Mouse (Mus musculus): ENCODE measurements around the gene Eno2. TPM values are rescaled to one million over a fixed set of nuclear protein-coding genes. Genes with fewer than 3 reads are reported as not detected.

The Eno2 gene
- 3.5 TPM for polyA plus RNA-seq (2015; fragmentation: Illumina TruSeq; extraction: RNeasy Lipid Tissue Mini Kit (QIAGEN cat#74804); ENCODE audit: insufficient read depth, low replicate concordance)

DNA sequence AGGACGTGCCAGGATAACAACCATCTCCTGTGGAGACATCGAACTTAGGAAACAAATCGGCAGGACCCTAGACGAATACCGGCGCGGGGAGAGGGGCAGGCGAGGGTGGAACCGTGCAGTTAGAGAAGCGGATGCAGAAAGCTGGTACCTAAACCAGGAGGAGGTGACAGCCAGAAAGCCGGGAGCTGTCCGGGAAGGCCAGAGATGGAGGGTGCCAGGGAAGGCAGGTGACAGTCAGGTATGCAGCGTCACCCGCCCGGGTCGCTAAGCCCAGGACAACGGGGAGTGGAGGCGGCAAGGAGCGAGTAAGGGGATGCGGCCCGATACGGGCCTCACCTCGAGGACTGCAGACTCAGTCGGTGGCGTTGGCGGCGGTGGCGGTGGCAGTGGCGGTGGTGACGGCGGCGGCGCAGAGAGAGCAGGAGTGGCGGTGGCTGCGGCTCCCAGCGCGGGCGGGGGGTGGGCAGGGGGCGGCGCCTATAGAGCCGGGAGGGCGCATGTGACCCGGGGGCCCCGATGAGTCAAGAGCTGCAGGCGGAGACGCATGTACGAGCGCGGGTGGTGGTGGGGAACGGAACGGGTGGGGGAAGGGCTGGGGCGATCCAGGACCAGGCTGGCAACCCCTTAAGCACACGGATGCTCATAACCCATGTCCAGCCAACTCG lies at the start of gene Eno2:
Gene Eno2 (minus strand): TSS at position 573 of the 665 bp plus-strand sequence.

DNA sequence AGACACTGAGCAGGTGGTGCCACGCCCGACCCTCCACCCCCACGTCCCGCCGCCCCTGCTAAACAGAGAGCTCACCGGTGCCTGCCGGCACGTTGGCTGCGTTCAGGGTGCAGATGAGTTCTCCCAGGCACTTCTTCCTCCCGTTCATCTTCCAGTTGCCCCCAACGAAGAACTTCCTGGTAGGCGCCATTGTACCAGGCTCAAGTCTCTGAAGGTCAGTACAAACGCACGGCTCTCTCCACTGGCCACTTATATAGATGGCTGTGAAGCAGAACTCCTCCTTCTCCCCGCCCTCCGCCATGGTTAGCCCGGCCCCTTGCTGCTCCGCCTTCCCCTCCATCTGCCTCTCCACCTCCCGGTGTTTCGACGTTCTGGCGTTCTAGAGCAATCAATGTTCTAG lies 44.5 kb upstream of the Eno2 start, which contains the start of gene Tpi1:
Gene Tpi1 (minus strand): TSS at position 364 of the 400 bp plus-strand sequence.

DNA sequence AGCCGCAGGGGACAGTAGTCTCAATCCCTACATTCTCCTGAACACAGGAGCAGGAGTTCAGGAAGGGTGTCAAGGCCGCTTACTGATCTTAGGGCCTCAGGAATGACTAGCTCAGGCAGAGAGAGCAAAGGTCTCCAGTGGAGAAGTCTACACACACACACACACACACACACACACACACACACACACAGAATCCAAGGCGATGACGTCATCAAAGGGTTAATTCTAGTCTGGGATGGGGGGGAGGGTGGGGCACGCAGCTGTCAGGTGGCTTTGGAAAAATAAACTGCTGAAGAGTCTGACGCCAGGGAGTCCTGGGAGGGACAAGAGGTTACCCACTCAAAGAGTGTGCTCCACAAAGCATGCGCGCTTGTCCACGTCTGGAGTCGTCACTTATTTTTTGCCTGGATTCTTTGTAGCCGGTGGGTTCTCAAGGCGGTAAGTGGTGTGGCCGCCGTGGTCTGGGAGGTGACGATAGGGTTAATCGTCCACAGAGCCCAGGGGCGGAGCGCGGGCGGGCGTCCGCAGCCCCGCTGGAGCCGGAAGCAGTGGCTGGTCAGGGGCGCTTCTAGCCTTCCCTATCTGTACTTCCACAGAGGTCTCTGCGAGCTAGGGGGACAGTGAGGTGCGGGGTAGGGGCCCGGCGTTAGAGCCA lies 39.0 kb upstream of the Eno2 start, which contains the start of gene Spsb2:
Gene Spsb2 (plus strand): TSS at position 304 of the 655 bp plus-strand sequence.

DNA sequence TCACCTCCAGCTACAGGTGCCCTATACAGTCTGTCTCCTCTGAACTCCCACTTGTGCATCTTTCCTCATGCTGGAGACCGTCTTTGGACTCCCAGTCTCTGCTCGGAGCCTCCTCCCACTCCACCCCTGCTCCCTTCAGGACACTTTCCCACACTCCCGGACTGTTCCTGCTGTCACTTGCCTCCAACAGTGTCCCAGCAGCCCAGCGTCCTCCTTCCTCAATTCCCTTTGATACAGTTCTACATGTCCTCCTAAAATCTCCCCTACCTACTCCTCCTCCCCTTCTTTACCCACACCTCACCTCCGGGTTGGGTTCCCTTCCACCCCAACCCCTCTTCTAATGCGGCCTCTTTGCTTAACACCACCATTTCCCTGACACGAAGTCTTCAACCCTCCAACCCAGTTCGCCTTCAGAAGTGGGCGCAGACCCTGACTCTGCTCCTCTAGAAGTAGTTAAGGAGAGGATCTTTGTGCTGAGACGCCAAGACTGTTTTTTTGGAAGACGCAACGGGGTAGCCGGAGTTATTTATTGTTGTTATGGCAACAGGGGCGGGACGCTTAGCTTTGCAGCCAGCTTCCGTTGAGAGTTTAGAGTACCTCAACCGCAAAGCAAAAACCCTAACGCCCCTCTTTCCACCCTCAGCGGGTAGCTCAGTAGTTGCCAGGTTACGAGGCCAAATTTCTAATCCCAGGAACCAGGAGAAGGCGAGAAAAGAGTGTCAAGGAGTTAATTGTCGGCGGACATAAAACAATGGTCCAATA lies 9.9 kb upstream of the Eno2 start, which contains the start of gene Lrrc23:
Gene Lrrc23 (minus strand): TSS at position 506 of the 762 bp plus-strand sequence.

DNA sequence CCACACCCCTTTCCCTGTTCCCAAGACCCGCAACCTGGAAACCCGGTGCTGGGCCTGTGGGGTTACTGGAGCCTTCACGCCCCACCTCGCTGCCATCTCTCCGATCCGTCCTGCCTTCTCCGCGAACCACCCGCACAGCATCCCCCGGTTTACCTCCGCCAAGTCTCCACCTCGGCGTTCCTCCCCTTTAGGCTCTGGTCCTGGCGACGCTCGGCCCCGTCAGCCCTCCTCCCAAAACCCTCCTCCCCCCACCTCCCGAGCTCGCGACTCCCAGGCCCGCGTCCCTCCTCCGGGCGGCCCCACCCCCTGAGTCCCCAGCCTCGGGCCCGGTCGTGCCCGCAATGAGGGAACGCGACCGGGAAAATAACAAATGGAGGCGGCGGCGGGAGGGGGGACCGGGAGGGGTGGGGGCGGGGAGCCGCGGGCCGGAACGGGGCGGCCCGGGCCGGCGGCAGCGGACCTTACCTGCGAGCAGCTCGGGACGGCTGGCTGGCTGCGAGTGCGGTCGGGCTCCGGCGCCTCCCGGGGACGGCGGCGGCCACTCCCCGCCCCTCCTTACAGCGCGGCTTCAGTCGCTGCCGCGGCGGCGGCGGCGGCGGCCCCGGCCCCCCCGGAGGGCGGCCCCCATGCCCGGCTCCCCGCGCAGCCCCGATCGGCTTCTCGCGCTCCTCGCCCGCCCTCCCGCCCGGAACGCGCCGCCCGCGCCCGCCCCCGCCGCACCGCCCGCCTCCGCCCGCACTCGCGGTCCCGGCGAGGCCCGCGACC lies 13.5 kb downstream of the Eno2 start, which contains the start of the genes Gm45234 and Atn1:
Gene Gm45234 (minus strand): TSS at position 191 of the 765 bp plus-strand sequence.
Gene Atn1 (minus strand): TSS at position 694 of the 765 bp plus-strand sequence.

DNA sequence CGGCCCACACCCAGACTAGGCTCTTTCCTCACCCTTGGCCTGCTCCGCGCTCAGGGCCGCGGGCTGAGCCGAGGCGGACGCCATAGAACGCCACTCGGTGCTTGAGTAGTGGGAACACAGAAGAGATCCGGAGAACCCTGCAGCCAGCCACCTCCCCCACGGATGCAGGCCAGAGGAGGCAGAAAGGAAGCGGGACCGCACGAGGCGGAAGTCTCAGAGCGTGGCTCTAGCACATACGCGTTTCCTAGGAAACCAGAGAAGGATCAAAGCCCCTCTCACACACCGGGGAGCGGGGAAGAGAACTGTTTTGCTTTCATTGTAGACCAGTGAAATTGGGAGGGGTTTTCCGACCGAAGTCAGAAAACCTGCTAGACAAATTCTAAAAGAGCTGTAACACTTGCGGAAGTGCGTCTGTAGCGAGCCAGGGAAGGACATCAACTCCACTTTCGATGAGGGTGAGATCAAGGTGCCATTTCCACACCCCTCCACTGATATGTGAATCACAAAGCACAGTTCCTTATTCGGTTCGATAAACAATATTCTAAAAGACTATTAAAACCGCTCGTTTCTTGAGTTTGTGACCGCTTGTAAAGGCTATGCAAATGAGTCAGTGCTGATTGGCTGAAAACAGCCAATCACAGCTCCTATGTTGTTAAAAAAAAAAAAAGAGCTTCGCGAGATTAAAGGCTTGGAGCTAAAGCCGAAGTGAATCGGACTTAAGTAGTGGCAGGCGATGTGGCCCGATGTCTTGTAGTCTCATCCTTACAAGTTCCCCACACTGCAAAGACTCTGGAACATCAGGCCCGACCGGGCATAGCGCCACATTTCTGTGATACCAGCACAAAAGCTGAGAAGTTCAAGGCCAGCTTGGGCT lies 28.3 kb downstream of the Eno2 start, which contains the start of gene Grcc10:
Gene Grcc10 (minus strand): TSS at position 487 of the 874 bp plus-strand sequence.

DNA sequence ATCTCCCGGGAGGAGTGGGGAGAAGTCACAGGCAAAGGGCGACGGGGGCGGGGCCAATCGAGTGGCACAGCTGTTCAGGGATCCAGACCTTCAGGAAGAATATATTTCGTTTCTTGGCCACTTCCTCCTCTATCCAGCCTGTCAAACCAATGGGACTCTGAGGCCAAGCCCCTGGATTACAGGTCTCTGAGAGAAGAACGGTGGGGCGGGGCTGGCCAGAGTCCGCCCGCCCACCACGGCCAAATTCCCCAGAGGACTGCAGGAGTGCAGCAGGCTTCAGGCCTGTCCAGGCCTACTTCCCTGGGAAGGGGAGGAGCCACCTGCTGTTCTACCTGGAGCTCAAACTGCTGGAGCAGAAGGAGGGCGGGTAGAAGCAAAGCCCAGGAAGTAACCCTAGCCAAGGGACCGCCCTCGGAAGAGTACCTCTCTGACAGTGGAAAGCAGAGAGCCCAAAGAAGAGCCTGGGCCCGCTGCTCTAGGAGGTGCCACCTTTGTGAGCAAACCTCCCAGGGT lies 30.9 kb downstream of the Eno2 start, which contains the start of gene Ptpn6:
Gene Ptpn6 (minus strand): TSS at position 204 of the 513 bp plus-strand sequence.

DNA sequence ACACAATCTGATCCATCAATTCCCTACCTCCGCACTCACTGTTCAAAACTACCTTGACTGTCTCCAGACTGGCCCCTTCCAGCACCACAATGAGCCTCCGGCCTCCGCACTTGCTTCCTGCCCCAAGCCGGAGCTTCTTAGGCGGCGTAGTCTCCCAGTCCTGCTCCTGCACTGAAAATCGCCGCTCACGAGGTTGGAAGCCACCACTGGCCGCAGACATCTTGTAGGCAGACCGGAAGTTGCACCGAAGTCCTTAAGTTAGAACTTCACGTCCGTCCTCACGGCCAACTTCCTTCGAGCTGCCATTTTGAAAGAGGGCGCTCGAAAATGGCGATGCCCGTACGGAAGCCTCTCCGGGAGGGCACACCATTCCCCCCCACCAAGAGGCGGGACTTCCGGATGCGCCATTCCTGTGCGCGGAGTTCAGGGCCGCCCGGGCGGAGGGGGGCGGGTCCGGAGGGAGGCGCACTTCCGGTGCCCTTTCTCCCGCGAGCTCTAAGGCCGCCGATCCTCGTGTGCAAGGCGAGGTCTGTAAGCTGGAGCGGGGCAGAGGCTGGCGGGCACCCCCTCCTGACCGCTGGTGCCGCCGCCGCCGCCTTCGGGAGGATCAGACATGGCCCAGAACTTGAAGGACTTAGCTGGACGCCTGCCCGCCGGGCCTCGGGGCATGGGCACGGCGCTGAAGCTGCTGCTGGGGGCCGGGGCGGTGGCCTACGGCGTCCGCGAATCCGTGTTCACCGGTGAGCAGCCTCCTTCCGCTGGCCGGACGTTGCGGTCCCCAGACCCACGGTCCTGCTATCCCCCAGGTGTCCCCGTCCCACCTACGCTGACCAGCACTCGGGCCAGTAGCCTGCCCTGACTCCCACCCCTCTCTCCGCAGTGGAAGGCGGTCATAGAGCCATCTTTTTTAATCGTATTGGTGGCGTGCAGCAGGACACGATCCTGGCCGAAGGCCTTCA lies 57.4 kb downstream of the Eno2 start, which contains the start of the genes Emg1 and Phb2:
Gene Emg1 (minus strand): TSS at position 355 of the 959 bp plus-strand sequence.
Gene Phb2 (plus strand): TSS at position 513 of the 959 bp plus-strand sequence.

Other genes starting within 250 kb of the Eno2 start
- gene C1s1, start 227.3 kb downstream of the Eno2 start, polyA plus RNA-seq (2015; fragmentation: Illumina TruSeq; extraction: RNeasy Lipid Tissue Mini Kit (QIAGEN cat#74804); ENCODE audit: insufficient read depth, low replicate concordance): 166 TPM
- not detected for gene C1rb, start 199.4 kb downstream of the Eno2 start, polyA plus RNA-seq (2015; fragmentation: Illumina TruSeq; extraction: RNeasy Lipid Tissue Mini Kit (QIAGEN cat#74804); ENCODE audit: insufficient read depth, low replicate concordance)
- 0.46 TPM for gene C1s2, start 133.6 kb downstream of the Eno2 start, polyA plus RNA-seq (2015; fragmentation: Illumina TruSeq; extraction: RNeasy Lipid Tissue Mini Kit (QIAGEN cat#74804); ENCODE audit: insufficient read depth, low replicate concordance)
- gene Lpcat3, start 106.6 kb downstream of the Eno2 start, polyA plus RNA-seq (2015; fragmentation: Illumina TruSeq; extraction: RNeasy Lipid Tissue Mini Kit (QIAGEN cat#74804); ENCODE audit: insufficient read depth, low replicate concordance): 37.3 TPM
- gene Emg1, start 57.5 kb downstream of the Eno2 start, polyA plus RNA-seq (2015; fragmentation: Illumina TruSeq; extraction: RNeasy Lipid Tissue Mini Kit (QIAGEN cat#74804); ENCODE audit: insufficient read depth, low replicate concordance): 160 TPM
- gene Phb2, start 57.3 kb downstream of the Eno2 start, polyA plus RNA-seq (2015; fragmentation: Illumina TruSeq; extraction: RNeasy Lipid Tissue Mini Kit (QIAGEN cat#74804); ENCODE audit: insufficient read depth, low replicate concordance): 110 TPM
- gene Ptpn6, start 31.0 kb downstream of the Eno2 start, polyA plus RNA-seq (2015; fragmentation: Illumina TruSeq; extraction: RNeasy Lipid Tissue Mini Kit (QIAGEN cat#74804); ENCODE audit: insufficient read depth, low replicate concordance): 354 TPM
- 88.0 TPM for gene Grcc10, start 28.3 kb downstream of the Eno2 start, polyA plus RNA-seq (2015; fragmentation: Illumina TruSeq; extraction: RNeasy Lipid Tissue Mini Kit (QIAGEN cat#74804); ENCODE audit: insufficient read depth, low replicate concordance)
- 0.08 TPM for gene Gm45234, start 13.7 kb downstream of the Eno2 start, polyA plus RNA-seq (2015; fragmentation: Illumina TruSeq; extraction: RNeasy Lipid Tissue Mini Kit (QIAGEN cat#74804); ENCODE audit: insufficient read depth, low replicate concordance)
- 7.8 TPM for gene Atn1, start 13.1 kb downstream of the Eno2 start, polyA plus RNA-seq (2015; fragmentation: Illumina TruSeq; extraction: RNeasy Lipid Tissue Mini Kit (QIAGEN cat#74804); ENCODE audit: insufficient read depth, low replicate concordance)
- gene Lrrc23, start 10.1 kb upstream of the Eno2 start, polyA plus RNA-seq (2015; fragmentation: Illumina TruSeq; extraction: RNeasy Lipid Tissue Mini Kit (QIAGEN cat#74804); ENCODE audit: insufficient read depth, low replicate concordance): 3.5 TPM
- 3.2 TPM for gene Spsb2, start 39.0 kb upstream of the Eno2 start, polyA plus RNA-seq (2015; fragmentation: Illumina TruSeq; extraction: RNeasy Lipid Tissue Mini Kit (QIAGEN cat#74804); ENCODE audit: insufficient read depth, low replicate concordance)
- 63.1 TPM for gene Tpi1, start 44.6 kb upstream of the Eno2 start, polyA plus RNA-seq (2015; fragmentation: Illumina TruSeq; extraction: RNeasy Lipid Tissue Mini Kit (QIAGEN cat#74804); ENCODE audit: insufficient read depth, low replicate concordance)
- gene Usp5, start 59.8 kb upstream of the Eno2 start, polyA plus RNA-seq (2015; fragmentation: Illumina TruSeq; extraction: RNeasy Lipid Tissue Mini Kit (QIAGEN cat#74804); ENCODE audit: insufficient read depth, low replicate concordance): 69.3 TPM
- gene Cdca3, start 59.9 kb upstream of the Eno2 start, polyA plus RNA-seq (2015; fragmentation: Illumina TruSeq; extraction: RNeasy Lipid Tissue Mini Kit (QIAGEN cat#74804); ENCODE audit: insufficient read depth, low replicate concordance): 25.4 TPM
- not detected for gene Gnb3, start 70.6 kb upstream of the Eno2 start, polyA plus RNA-seq (2015; fragmentation: Illumina TruSeq; extraction: RNeasy Lipid Tissue Mini Kit (QIAGEN cat#74804); ENCODE audit: insufficient read depth, low replicate concordance)
- gene P3h3, start 88.1 kb upstream of the Eno2 start, polyA plus RNA-seq (2015; fragmentation: Illumina TruSeq; extraction: RNeasy Lipid Tissue Mini Kit (QIAGEN cat#74804); ENCODE audit: insufficient read depth, low replicate concordance): 6.7 TPM
- gene Gpr162, start 94.3 kb upstream of the Eno2 start, polyA plus RNA-seq (2015; fragmentation: Illumina TruSeq; extraction: RNeasy Lipid Tissue Mini Kit (QIAGEN cat#74804); ENCODE audit: insufficient read depth, low replicate concordance): 1.0 TPM
- 71.3 TPM for gene Cd4, start 118.5 kb upstream of the Eno2 start, polyA plus RNA-seq (2015; fragmentation: Illumina TruSeq; extraction: RNeasy Lipid Tissue Mini Kit (QIAGEN cat#74804); ENCODE audit: insufficient read depth, low replicate concordance)
- 6.5 TPM for gene Lag3, start 142.0 kb upstream of the Eno2 start, polyA plus RNA-seq (2015; fragmentation: Illumina TruSeq; extraction: RNeasy Lipid Tissue Mini Kit (QIAGEN cat#74804); ENCODE audit: insufficient read depth, low replicate concordance)
- gene Ptms, start 150.4 kb upstream of the Eno2 start, polyA plus RNA-seq (2015; fragmentation: Illumina TruSeq; extraction: RNeasy Lipid Tissue Mini Kit (QIAGEN cat#74804); ENCODE audit: insufficient read depth, low replicate concordance): 193 TPM
- gene Mlf2, start 161.7 kb upstream of the Eno2 start, polyA plus RNA-seq (2015; fragmentation: Illumina TruSeq; extraction: RNeasy Lipid Tissue Mini Kit (QIAGEN cat#74804); ENCODE audit: insufficient read depth, low replicate concordance): 41.7 TPM
- gene Cops7a, start 195.9 kb upstream of the Eno2 start, polyA plus RNA-seq (2015; fragmentation: Illumina TruSeq; extraction: RNeasy Lipid Tissue Mini Kit (QIAGEN cat#74804); ENCODE audit: insufficient read depth, low replicate concordance): 30.5 TPM
- gene Pianp, start 227.0 kb upstream of the Eno2 start, polyA plus RNA-seq (2015; fragmentation: Illumina TruSeq; extraction: RNeasy Lipid Tissue Mini Kit (QIAGEN cat#74804); ENCODE audit: insufficient read depth, low replicate concordance): 3.0 TPM
- 76.0 TPM for gene Zfp384, start 239.5 kb upstream of the Eno2 start, polyA plus RNA-seq (2015; fragmentation: Illumina TruSeq; extraction: RNeasy Lipid Tissue Mini Kit (QIAGEN cat#74804); ENCODE audit: insufficient read depth, low replicate concordance)